Mouse (Mus musculus) adrenal gland, postnatal 36 days (tissue): ENCODE measurements at regions not wholly inside any gene's neighbourhood (a gene's known extent, or its start where the extent isn't known, plus 50 kb on each side); places are given as distances from the start of the nearest gene placed in this dataset.

Source experiments
- DNase-seq, 2 experiments: peaks; one replicate each; pipeline ENCODE4 v3.0.0; 2021; ENCODE audit warnings: mixed read lengths in 1 of 2

GRCm38 (mm10) chr14:94860191-94860590, 969.7 kb upstream of the Pcdh9 start:
- peak; percentile 2 to 23 for DNase-seq

GRCm38 (mm10) chr14:94869011-94869410, 978.5 kb upstream of the Pcdh9 start:
- no peak for DNase-seq

GRCm38 (mm10) chr14:94886054-94886453, 995.0 kb upstream of the 4921530L21Rik start:
- DNase-seq, result no peak

DNA sequence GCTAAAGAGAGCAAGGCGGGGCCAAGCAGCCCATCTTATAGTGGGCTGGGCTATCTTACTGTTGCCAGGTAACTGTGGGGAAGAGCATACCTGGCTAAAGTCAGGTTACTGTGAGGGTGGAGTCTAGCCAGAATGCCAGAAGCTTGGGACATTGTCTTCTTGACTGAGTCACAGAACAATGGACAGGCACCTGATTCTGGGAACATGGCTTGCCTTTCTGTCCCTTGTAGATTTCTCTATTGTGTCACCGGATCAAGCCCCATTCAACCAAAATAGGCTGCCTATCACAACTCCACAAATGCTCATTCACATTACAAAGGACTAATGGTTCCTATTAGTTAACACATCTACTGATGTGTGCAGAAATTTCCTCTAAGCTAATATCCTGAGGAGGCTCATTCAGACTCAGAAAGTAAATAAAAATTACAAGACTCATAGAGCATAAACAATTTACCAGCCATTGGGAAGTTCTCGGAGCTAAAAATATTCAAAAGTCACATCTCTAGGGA, 985.7 kb upstream of the 4921530L21Rik start:
- no peak for DNase-seq

DNA sequence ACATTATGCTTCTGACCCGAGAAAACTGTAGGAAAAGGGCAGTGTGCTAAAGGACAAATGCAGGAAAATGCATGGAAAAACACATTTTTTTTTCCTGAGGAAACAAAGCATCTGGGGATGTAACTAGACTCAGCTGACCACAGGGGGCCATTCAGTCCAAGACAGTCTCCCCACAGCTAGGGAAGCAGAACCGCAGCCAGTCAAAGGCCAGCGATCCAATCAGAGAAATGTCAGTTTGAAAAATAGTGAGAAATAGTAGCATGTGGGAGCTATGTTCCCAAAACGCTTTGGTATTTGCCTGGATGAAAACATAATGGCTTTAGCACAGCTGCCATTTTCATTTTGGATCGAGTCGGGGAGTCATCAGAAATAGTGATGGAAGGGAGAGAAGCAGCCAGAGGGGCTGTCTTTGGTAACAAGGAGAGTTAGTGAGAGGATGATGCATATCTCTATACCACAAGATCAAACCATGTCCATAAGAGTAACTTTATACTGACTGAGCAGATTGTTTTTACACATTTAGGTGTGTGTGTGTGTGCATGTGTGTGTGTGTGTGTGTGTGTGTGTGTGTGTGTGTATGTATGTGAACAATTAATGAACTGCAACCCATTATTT, 982.3 kb upstream of the 4921530L21Rik start:
- no peak for DNase-seq

- DNase-seq, result peak; percentile 5 to 9
These were observed 968.7 kb upstream of the 4921530L21Rik start for GRCm38 (mm10) chr14:94912326-94912725.

DNA sequence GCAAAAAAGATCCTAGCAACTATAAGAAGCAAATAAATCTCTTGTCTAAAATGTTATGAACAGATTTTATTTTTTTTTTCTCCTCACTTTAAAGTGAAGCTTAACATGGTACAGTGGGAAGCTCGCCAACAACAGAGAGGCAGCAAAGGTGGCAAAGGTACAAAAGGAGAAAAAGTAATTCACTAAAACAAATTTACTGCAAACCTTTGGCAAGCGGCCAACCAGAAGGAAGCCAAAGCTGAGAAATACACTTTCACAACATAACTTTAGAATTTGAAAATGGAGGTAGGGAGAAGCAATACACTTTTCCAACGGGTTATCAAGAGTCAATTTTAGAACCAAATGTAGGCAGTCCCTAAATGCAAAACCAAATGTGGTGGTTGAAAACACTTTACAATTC, 939.6 kb upstream of the 4921530L21Rik start:
- DNase-seq, result peak; percentile 0 to 12
